Mouse (Mus musculus): ENCODE data around the gene Pard3.

DNA sequence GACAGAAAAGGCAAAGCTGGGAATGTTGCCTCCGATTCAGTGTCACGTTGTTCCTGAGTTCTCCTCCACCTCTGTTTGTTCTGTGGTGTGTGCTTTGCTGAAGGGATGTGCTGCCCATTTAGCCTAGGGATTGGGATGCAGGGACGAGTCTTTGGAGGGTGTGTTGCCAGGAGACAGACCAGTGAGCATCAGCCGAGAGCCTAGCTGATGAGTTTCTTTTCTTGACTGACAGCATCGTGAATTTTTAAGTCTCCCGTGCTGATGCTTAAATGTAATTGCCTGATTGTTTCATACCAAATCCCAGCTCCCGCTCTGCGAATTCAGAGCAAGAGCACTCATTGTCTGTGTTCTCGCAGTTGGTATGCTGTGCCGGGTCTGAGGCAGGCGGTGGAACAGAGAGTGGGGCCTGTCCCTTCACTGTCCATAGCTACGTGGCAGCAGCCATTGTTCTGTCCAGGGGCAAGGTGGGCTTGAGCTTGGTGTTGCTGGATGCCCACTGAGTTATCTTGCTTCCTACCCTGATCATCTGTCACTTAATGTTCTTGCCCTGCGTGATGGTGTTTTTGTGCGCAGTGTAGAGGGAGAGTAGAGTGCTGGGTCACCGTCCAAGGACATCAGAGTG is 131.2 kb downstream of the Pard3 start:
- TF ChIP-seq POLR2A (IDR thresholded peaks at IDR 0.05; ENCODE audit: low read depth, low read length) = no peak
- TF ChIP-seq CTCF (conservative IDR thresholded peaks at IDR 0.05; ENCODE audit: insufficient read depth, insufficient read length, low read depth, low read length) = no peak
